Mouse (Mus musculus) heart, postnatal 36 days (tissue): ENCODE data around the gene Ager. TPM values are rescaled to one million over a fixed set of nuclear protein-coding genes. Genes with fewer than 3 reads are reported as not detected.

Experiments
- DNase-seq, 2 experiments: peaks; one replicate each; pipeline ENCODE4 v3.0.0; 2021 to 2022
- intact Hi-C: fragments of 180-260 bp; cut with DNase I; formaldehyde crosslinking; loops from one replicate; pipeline ENCODE4 v1.15.1; 2025
- total RNA-seq, 2 experiments: library from RNA; stranded (reverse); gene quantifications; 2 replicates each; pipeline ENCODE4 v1.2.3; 2021

Ager gene
- total RNA-seq, 2 experiments from 2014 or later: 0.24 to 0.47 TPM

DNA sequence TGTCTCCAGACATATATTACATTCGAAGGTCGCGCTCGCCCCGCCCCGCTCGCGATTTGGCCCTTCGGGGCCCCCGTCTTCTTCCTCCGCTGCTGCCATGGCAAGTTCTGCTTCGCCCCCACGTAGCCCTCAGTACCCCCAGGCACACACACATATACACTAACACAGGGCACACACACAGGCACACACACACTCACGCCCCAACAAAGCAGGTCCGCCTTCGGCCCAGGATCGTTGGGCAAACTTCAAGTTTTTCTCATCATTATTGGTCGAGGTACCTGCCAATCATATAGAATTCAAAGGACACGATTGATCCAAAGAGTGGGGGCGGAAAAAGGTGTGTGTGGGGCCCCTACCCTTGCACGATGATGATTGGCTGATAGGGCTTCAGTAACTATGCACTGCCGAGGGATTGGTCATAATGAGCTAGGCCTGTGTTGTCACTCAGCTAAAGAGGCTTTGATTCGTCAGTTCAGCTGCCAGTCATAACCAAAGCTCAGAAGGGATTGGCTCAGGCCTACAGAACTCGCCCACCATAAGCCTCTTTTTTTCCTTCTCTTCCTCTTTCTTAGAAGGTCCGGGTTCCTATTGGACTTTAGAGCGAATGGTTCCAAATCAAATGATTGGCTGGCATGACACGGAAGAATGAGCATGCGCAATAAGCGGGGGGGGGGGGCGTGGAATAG, 5.9 kb downstream of the Ager start, which contains the start of gene Rnf5:
Gene Rnf5, minus strand, starts transcription at position 316 of the 686 bp plus-strand sequence.
- intact Hi-C loops: no loop called here
- DNase-seq: peak; percentile 96 to 98

DNA sequence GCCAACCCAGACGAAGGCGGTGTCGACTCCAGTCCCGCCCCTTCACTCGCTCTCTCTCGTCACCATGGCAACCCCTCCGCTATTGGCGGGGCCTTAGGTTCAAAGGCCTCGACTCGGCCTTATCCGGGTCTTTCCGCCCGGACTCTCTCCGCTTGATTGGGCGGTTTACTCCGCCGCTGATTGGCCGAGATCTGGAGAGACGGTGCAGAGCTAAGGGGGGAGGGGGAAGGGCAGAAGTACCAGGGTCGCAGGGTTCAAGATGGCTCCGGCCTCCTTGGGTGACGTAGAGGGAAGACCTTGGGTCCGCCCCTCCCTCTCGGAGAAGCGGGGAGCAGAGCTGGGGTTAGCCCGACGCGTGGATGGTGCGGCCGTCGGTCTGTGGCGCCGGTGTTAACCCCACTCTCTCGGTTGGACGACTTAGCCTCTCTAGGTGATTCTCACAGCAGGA, 6.4 kb downstream of the Ager start, which contains the start of gene Agpat1:
Gene Agpat1, plus strand, starts transcription at position 202 of the 448 bp plus-strand sequence.
- DNase-seq: peak; percentile 96
- intact Hi-C loops: no loop called here

DNA sequence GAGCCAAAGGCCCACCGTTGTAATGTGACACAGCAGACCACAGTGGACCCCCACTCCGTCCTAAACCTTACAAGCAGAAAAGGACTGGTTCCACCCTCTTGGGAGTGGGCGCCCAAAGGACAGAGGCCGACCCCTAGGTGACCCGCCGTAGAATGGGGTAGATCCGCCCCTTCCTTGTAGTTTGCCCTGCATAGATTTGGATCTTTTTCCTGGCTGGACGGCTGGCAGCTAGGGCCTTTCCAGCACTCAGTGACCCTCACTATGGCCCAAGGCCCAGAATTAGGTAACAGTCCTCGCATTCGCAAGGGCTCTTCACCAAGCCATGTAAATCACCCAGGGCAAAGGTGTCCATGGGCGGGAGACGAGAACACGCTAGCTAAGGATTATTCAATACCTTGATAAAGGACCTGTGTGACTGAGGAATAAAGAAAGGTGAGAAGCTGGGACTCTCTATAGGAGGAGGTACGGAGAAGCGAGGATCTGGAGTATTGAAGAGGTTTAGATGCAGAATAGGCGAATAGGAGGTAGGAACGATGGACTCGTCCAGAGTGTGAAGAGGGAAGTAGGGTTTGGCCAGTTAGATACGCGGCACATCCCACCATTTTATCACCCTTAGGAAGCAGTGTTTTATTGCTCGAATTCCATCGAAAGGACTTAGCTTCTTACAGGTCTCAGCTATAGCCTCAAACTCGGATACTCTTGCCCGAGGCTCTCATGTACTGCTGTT, 7.0 kb downstream of the Ager start:
- intact Hi-C loops: loop anchor here (5.0 kb wide), 1 partner anchor 293 kb away; the partner anchor contains the start of genes C2 and Ehmt2

DNA sequence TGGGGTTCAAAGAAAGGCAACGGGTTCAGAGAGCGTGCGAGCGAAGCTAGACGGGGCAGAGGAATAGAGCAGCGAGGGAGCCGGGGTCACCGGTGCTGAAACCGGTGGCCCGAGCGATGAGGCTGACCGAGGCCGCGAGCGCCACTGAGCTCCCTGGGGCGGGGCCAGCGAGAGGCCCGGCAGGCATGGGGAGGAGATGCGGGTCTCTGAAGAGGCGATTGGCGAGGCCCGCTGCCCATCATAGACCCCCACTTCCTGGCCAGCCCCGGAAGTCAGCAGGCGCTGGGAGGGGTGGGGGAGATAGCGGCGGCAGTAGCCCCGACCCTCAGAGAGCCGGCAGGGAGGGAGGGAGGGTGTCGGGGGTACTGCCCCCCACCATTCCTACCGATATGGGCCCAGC, 7.9 kb downstream of the Ager start:
- intact Hi-C loops: loop anchor here (1.0 to 5.0 kb wide), 2 partner anchors 22 to 292 kb away; partner anchors contain the start of genes C2 and Ehmt2
- peak; percentile 97 to 98 for DNase-seq

More for the DNA sequence above, 7.0 kb downstream of the Ager start:
- no peak for DNase-seq

DNA sequence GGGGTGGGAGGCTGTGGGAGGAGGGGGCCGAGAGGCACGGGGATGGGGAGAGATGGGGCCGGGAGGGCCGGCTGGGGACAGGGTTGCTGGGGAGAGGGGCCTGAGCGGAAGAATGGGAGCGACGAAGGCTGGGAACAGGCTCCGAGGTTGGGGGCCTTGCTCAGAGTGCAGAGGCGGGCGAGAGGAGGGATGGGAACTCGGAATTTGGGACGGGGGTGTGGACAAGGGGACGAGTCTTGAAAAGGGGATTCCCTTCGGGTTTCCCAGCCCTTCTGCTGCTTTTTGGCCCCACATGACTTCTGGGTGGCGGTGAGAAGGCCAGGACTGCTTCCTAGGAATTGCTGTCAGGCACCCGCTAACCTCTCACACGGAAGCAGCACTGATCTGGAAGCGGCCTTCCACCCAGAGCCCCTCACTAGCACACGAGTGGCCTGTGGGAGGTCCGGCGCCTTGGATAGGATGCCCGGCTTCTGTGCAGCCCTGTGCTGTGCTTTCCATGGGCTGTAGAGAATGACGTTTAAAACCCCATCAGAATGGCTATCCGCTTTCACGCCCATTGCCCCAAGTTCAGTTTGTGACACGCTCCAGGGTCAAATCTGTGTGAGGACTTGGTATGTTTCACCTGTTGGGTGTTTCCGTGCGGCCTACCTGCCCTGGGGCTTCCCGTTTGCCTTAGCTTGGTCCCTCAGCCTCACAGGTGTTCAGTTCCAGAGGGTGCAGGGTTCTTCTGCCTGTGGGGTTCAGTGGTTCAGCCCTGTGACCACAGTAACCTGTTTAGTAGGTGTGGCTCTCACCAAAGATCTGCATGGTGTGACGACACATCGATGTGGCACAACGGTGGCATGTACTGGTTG, 8.8 kb downstream of the Ager start:
- no peak for DNase-seq
- intact Hi-C loops: loop anchor here (1.0 to 5.0 kb wide), 2 partner anchors 21 to 291 kb away; partner anchors contain the start of genes C2 and Ehmt2

DNA sequence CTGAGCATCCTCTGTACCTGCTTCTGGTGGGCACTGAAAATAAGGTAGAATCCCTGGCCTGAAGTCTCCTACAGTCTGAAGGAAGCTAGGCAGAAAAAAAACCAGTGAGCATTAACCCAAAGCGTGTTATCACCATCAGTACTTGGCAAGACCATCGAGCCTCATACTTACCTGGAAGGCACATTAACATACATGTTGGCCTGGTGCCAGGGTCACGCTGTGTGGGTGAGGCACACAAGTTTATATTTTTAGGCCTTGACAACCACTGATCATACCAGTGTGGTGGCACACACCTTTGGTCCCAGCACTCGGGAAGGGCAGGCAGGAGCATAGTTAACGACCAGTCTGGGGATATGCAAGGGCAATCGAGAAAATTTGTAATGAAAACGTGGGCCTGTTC, 10.3 kb downstream of the Ager start:
- DNase-seq: no peak
- intact Hi-C loops: loop anchor here (5.0 kb wide), 1 partner anchor 289 kb away; the partner anchor contains the start of genes C2 and Ehmt2

DNA sequence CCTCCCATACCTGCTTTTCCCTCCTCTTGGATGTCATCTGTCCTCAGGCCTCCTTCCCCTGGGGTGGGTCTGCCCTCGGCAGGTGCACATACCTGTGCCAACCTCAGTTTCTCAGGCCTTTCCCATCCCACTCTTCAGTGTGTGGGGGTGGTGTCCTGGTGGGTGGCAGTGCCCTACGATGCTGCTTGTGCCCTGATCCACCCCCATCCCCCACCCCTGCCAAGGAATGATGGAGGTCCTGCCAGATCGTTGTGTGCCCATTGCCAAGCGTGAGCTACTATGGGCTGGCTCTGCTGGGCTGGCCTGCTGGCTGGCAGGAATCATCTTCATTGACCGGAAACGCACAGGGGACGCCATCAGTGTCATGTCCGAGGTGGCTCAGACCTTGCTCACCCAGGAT, 13.4 kb downstream of the Ager start:
- DNase-seq: no peak
- intact Hi-C loops: no loop called here

DNA sequence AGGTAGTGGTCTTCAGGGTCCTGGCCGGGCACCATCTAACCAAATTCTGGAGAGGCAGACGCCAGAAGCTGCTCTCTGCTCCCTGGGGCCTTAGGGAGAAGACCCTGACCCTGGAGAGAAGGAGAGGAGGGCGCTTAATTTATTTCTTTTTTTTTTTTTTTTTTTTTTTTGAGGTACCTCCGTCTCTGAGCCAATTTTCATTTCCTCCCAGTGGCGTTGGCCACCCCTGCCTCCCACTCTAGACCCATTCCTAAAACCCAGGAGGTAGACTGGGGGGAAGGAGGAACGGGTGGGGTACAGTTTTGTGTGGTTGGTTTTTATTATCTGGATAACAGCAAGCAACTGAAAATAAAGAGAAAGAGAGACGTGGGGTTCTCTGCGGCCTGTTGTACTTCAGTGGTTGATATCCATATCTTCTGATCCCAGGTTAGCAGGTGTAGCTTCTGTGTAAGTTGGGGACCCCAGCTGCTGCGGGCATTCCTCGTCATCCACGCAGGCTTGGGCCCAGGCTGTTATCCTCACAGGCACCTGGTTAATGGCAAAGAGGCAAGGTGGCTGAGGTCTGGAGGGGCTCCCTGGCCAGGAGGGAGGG, 15.5 kb downstream of the Ager start:
- intact Hi-C loops: no loop called here
- no peak for DNase-seq

DNA sequence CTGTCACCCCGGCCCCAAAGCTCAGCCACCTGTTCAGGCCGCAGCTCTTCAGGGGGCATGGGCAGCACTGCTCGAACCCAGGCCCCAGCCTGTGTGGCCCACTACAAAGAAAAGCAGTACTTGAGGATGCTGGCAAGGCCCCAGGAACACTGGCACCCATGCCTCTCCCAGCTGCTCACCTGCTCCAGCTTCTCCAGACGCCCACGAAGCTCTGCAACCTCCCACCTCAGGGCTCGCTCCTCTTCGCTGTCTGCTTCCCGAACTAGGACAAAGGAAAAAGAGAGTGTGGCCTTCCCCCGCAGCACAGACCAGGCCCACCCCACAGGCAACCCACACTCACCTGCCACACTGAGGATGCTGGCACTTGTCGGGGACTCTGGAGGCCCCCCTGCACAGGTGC, 16.2 kb downstream of the Ager start:
- intact Hi-C loops: no loop called here
- DNase-seq: no peak

DNA sequence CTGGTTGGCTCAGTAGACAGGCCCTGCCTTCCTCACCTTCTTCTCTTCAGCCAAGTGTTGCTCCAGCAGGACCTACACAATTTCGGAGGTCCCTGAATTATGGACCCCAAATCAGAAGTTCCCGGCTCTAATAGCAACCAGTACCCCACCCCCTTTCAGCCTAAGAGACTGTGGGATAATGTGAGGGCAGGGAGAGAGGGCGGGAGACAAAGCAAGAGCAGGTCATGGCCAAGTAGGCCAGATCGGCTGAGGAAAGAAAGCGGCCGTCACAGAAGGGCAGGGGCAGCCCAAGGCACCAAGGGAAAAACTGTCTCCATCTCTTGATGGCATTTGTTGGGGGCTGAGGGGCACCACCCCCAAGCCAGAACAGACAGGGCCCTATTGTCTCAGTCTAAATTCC, 18.2 kb downstream of the Ager start, which contains the start of gene Egfl8:
Gene Egfl8, minus strand, starts transcription at position 101 of the 400 bp plus-strand sequence.
- intact Hi-C loops: no loop called here
- no peak for DNase-seq

DNA sequence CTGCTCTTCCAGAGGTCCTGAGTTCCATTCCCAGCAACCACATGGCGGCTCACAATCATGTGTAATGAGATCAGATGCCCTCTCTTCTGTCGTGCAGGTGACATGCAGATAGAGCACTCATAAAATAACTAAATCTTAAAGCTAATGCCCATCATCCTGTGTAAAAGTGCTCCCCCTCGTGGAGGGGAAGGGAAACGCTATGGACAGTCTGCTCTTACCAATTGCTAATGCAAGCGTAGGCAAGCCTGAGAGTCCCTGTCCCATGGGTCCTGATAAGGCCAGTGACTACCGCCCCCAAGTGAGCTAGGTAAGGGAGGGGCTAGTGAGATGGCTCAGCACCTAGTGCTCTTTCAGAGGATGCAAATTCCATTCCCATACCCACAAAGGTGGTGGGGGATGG, 21.3 kb downstream of the Ager start:
- peak; percentile 76 to 80 for DNase-seq

DNA sequence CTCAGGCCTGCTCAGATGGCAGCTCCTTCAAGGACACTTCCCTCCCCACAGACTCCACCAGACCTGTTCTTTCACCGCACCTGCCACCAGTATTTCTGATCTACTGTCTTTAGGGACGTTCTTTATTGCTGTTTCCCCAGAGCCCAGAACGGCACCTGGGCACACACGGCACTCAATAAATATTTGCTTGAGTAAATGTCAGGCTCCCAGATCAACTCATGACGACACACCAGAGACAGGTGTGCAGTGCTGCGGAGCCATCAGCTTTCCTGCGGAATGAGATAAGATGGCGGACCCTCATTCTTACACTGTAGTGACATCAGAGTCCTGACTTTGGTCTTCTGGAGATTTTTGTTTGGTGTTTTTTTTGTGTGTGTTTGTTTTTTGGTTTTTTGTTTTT, 23.3 kb downstream of the Ager start:
- no peak for DNase-seq
- intact Hi-C loops: no loop called here

More for the DNA sequence above, 21.3 kb downstream of the Ager start:
- intact Hi-C loops: loop anchor here (1.0 to 2.0 kb wide), 3 partner anchors 46 to 178 kb away; no protein-coding TSS in a partner anchor

DNA sequence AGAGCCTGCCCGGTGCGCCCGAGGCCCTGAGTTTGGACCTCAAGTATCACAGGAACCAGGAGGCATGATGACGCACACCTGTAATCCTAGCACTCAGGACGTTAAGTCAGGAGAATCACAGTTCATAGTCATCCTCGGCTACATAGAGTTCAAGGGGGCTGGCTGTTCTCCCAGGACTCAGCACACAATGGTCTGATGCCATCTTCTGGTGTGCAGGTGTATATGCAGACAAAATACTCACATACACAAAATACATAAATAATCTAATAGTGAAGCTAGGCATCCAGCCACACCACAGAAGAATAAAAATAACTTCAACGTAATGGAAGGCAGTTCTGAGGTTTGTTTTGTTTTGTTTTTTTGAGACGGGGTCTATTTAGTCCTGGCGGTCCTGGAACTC, 25.5 kb downstream of the Ager start:
- no peak for DNase-seq
- intact Hi-C loops: no loop called here

DNA sequence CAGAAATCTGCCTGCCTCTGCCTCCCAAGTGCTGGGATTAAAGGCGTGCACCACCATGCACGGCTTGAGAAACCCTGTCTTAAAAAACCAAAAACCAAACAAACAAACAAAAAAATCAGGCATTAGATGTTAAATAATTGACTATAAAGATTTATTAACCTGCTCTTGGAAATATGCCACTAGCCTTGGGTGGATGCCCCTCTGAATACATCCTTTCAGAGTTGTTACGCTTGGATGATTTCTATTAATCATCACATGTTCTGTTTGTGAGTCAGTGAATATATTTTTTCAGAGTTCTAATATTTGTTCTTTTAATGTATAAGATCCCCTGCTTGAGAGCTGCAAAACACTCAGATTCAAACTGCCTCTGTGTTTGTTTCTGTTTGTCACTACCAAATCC, 27.3 kb downstream of the Ager start:
- no peak for DNase-seq
- intact Hi-C loops: no loop called here

DNA sequence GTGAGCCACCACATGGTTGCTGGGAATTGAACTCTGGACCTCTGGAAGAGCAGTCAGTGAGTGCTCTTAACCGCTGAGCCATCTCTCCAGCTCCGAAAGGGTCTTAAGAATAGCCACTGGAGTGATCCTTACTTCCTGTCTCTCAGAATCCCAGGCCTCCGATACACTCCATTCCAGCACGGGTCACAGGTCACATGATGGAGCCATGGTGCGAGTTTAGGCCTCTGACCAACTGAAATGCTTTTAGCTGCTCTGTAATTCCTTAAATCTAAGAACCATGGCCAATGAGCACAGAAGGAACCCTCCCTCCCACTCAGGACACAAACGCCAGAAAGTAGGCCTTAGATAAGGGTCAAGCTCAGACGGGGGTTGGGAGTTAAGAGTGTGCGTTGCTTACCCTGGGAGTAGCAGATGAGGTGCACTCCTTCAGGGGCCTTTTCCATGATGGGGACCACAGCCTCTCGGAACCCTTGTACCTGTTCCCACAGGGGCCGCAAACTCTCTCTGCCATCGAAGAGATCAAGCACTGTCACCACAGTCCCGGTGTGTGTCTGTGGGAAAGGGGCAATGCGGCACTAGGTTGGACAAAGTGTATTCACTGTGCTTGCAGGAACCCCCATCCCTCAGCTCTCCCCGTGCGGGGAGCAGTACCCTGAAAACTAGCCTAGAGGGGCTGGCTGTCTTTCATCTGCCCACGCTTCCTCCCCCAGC, 28.6 kb downstream of the Ager start:
- no peak for DNase-seq
- intact Hi-C loops: no loop called here

DNA sequence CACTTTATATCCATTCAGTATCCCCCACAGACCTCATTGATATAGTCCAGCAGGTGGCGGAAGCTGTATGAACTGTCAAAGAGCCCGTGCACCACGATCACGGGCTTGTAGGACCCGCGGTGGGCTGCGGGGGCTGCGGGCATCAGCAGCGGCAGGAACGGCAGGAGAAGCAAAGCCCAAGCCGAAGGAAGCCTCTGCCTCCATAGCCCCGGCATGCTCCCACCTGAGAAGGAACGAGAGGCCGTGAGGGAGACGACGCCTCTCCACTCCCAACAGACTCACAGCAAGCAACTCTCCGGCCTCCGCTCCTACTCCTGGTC, 29.1 kb downstream of the Ager start:
- intact Hi-C loops: loop anchor here (1.0 kb wide), 1 partner anchor 20 kb away; no protein-coding TSS in a partner anchor
- DNase-seq: no peak

DNA sequence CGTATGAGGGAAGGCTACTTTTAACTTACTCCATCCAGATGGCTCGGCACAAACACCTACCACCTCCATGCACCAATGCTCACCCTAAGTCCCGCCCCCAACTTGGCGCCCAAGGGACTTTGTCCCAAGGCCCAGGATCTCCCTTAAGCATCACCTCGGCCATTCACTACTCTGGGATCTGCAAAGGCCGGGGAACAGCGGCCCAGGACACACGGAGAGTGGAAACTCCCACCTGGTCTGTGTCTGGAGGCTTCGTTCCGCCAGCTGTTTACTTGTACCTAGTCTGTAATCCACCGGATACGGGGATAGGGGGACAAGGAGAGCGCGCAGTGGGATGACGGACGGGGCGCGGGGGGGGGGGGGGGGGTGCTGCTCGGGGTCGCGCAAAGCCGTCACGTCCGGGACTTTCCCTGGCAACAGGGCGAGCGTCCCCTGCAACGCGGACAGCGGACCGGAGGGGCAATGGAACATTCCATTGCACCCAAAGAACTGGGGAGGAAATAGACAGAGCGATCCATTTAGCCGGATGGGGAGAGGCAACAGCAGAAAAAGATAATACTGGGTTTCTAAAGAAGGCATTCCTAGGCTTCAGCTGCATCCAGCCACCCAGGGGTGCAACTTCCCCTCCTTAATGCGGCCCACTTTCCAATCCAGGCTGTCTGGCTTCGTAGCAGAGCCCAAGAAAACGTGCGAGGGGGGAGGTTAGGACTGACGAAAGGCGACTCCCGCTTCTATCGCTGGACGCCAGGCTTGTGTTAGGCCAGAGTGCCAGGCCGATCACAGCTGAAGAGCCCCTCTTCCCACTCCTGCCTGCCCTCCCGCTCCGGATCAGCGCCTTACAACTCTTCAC, 29.7 kb downstream of the Ager start:
- intact Hi-C loops: loop anchor here (1.0 kb wide), 1 partner anchor 21 kb away; no protein-coding TSS in a partner anchor
- peak; percentile 85 to 86 for DNase-seq

DNA sequence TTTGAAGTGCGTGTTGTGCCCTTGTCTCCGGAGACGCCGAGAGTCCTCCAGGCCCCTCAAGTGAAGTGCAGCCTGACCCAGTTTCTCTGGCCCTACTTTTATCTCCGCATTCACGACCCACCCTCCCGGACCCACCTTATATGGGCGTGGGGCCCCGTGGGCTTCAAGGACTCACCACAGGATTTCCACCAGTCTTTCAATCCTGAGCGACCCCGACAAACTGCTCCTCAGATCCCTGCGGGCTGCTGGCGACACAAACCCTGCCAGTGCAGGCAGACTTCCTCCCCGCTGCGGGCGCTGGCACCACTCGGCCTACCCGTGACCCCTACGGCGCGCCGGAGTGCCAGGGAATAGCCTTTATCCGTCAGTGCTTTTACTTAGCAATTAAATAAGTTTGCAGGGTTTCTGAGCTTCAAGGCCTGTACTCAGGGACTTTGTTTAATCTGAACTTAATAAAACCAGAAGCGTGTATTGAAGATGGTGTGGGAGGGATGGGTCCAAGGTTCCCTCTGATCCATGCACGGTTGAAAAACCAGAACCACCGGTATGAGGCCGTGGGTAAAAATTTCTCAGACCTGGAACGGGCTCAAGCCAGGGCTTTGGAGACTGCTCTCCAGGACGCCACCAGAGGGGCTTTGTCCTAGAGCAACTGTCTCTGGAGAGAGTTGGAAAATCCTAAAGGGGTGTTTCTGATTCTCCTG, 30.4 kb downstream of the Ager start, which contains the start of gene Ppt2:
Gene Ppt2, minus strand, starts transcription at position 568 of the 701 bp plus-strand sequence.
- DNase-seq: peak in 1 of 2 experiments; percentile 68

More for the DNA sequence above, 30.4 kb downstream of the Ager start, which contains the start of gene Ppt2:
- intact Hi-C loops: loop anchor here (1.0 to 2.0 kb wide), 2 partner anchors 15 to 22 kb away; no protein-coding TSS in a partner anchor
